Mouse (Mus musculus): ENCODE measurements around the gene Ccdc74a. TPM values are rescaled to one million over a fixed set of nuclear protein-coding genes. Genes with fewer than 3 reads are reported as not detected.
A peak's percentile ranks its signal among the peaks of the same experiment; 100 is the strongest.

Ccdc74a gene
- total and polyA plus RNA-seq, 3 experiments = 0.16 to 0.32 (median 0.26) TPM

- DNase-seq = no peak
- Histone ChIP-seq H3K4me1 (ENCODE audit: control insufficient read depth, insufficient read depth, low read length) (no peaks in the 10 kb centered on the region), H3K79me2 (replicated peaks; ENCODE audit: control insufficient read depth, insufficient read depth, low read length) (no peaks in the 10 kb centered on the region), H3K36me3 (ENCODE audit: control insufficient read depth, insufficient read depth, low read length) (no peaks in the 10 kb centered on the region), H3K27me3 (ENCODE audit: control insufficient read depth, insufficient read depth, low read length) (no peaks in the 10 kb centered on the region), H3K4me3 (no peak overlapping the region), H3K27ac (no peak overlapping the region), H3K9ac (ENCODE audit: low read depth, low read length) (no peak overlapping the region)
- 73% methylated on average over 5 of the region's 5 CpGs for WGBS
- intact Hi-C loops (cut with DNase I) = loop anchor here (5.0 kb wide), 1 partner anchor 111 kb away; no protein-coding TSS in a partner anchor
- TF ChIP-seq POLR2A (IDR thresholded peaks at IDR 0.05; ENCODE audit: insufficient read depth, low read depth, low read length) = no peak
- TF ChIP-seq CTCF (IDR thresholded peaks at IDR 0.05) = no peak
- no peak for TF ChIP-seq EP300 (IDR thresholded peaks at IDR 0.05; ENCODE audit: insufficient read depth, low read depth, low read length)
Observed at GRCm38 (mm10) chr16:17616212-17616611, 30.1 kb upstream of the Ccdc74a start.

GRCm38 (mm10) chr16:17617922-17618565, 28.2 kb upstream of the Ccdc74a start:
- no peaks in the 10 kb centered on the region for H3K4me1 ChIP-seq (ENCODE audit: control insufficient read depth, insufficient read depth, low read length)
- no peak overlapping the region for H3K4me3 ChIP-seq
- peak; percentile 70 for TF ChIP-seq CTCF (IDR thresholded peaks at IDR 0.05)
- TF ChIP-seq EP300 (IDR thresholded peaks at IDR 0.05; ENCODE audit: insufficient read depth, low read depth, low read length) = no peak
- TF ChIP-seq POLR2A (IDR thresholded peaks at IDR 0.05; ENCODE audit: insufficient read depth, low read depth, low read length) = no peak
- no peak overlapping the region for H3K27ac ChIP-seq
- H3K79me2 ChIP-seq (replicated peaks; ENCODE audit: control insufficient read depth, insufficient read depth, low read length) = no peaks in the 10 kb centered on the region
- WGBS = 16% methylated on average over 13 of the region's 13 CpGs
- peak; percentile 34 to 46 for DNase-seq
- intact Hi-C loops (cut with DNase I) = loop anchor here (5.0 kb wide), 1 partner anchor 109 kb away; no protein-coding TSS in a partner anchor
- no peaks in the 10 kb centered on the region for H3K36me3 ChIP-seq (ENCODE audit: control insufficient read depth, insufficient read depth, low read length)
- H3K27me3 ChIP-seq (ENCODE audit: control insufficient read depth, insufficient read depth, low read length) = no peaks in the 10 kb centered on the region
- no peak overlapping the region for H3K9ac ChIP-seq (ENCODE audit: low read depth, low read length)

GRCm38 (mm10) chr16:17619198-17620105, 26.8 kb upstream of the Ccdc74a start, which contains the start of gene Smpd4:
Gene Smpd4 (plus strand): TSS chr16:17619354.
- Histone ChIP-seq H3K79me2 (replicated peaks; ENCODE audit: control insufficient read depth, insufficient read depth, low read length) (no peaks in the 10 kb centered on the region), H3K4me3 (peak within 1 kb of the TSS; percentile 99), H3K27me3 (ENCODE audit: control insufficient read depth, insufficient read depth, low read length) (no peaks in the 10 kb centered on the region), H3K36me3 (ENCODE audit: control insufficient read depth, insufficient read depth, low read length) (no peaks in the 10 kb centered on the region), H3K4me1 (ENCODE audit: control insufficient read depth, insufficient read depth, low read length) (no peaks in the 10 kb centered on the region), H3K9ac (ENCODE audit: low read depth, low read length) (peak within 1 kb of the TSS; percentile 86), H3K27ac (peak within 1 kb of the TSS; percentile 36)
- DNase-seq = peak; percentile 88 to 96
- intact Hi-C loops (cut with DNase I) = loop anchor here (5.0 kb wide), 1 partner anchor 108 kb away; no protein-coding TSS in a partner anchor
- TF ChIP-seq POLR2A (IDR thresholded peaks at IDR 0.05; ENCODE audit: insufficient read depth, low read depth, low read length) = 0 out of 2 replicates have a peak, but pooled peaks have one; percentile 23
- no peak for TF ChIP-seq EP300 (IDR thresholded peaks at IDR 0.05; ENCODE audit: insufficient read depth, low read depth, low read length)
- 2% methylated on average over 60 of the region's 60 CpGs for WGBS

- no peak overlapping the region for H3K27ac ChIP-seq
- H3K79me2 ChIP-seq (replicated peaks; ENCODE audit: control insufficient read depth, insufficient read depth, low read length) = no peaks in the 10 kb centered on the region
- H3K27me3 ChIP-seq (ENCODE audit: control insufficient read depth, insufficient read depth, low read length) = no peaks in the 10 kb centered on the region
- DNase-seq = no peak
- H3K4me3 ChIP-seq = no peak overlapping the region
- H3K36me3 ChIP-seq (ENCODE audit: control insufficient read depth, insufficient read depth, low read length) = no peaks in the 10 kb centered on the region
- intact Hi-C loops (cut with DNase I) = no loop called here
- TF ChIP-seq POLR2A (IDR thresholded peaks at IDR 0.05; ENCODE audit: insufficient read depth, low read depth, low read length) (no peak), EP300 (IDR thresholded peaks at IDR 0.05; ENCODE audit: insufficient read depth, low read depth, low read length) (no peak), CTCF (IDR thresholded peaks at IDR 0.05) (no peak)
- no peaks in the 10 kb centered on the region for H3K4me1 ChIP-seq (ENCODE audit: control insufficient read depth, insufficient read depth, low read length)
- 76% methylated on average over 1 of the region's 1 CpGs for WGBS
- H3K9ac ChIP-seq (ENCODE audit: low read depth, low read length) = no peak overlapping the region
Observed at GRCm38 (mm10) chr16:17621936-17622335, 24.3 kb upstream of the Ccdc74a start.

GRCm38 (mm10) chr16:17625488-17626268, 20.6 kb upstream of the Ccdc74a start:
- DNase-seq = no peak
- intact Hi-C loops (cut with DNase I) = no loop called here

More at GRCm38 (mm10) chr16:17625488-17626268, 20.6 kb upstream of the Ccdc74a start:
- H3K4me3 ChIP-seq = no peak overlapping the region
- no peaks in the 10 kb centered on the region for H3K79me2 ChIP-seq (replicated peaks; ENCODE audit: control insufficient read depth, insufficient read depth, low read length)
- 66% methylated on average over 8 of the region's 8 CpGs for WGBS
- no peaks in the 10 kb centered on the region for H3K27me3 ChIP-seq (ENCODE audit: control insufficient read depth, insufficient read depth, low read length)
- TF ChIP-seq CTCF (IDR thresholded peaks at IDR 0.05) = peak; percentile 71
- TF ChIP-seq POLR2A (IDR thresholded peaks at IDR 0.05; ENCODE audit: insufficient read depth, low read depth, low read length) = no peak
- H3K27ac ChIP-seq = no peak overlapping the region
- no peaks in the 10 kb centered on the region for H3K36me3 ChIP-seq (ENCODE audit: control insufficient read depth, insufficient read depth, low read length)
- no peak overlapping the region for H3K9ac ChIP-seq (ENCODE audit: low read depth, low read length)
- H3K4me1 ChIP-seq (ENCODE audit: control insufficient read depth, insufficient read depth, low read length) = no peaks in the 10 kb centered on the region

All from heart, adult 2 months (tissue).